ENCODE assay signal across 11 mouse cellular contexts in the genomic region with DNA sequence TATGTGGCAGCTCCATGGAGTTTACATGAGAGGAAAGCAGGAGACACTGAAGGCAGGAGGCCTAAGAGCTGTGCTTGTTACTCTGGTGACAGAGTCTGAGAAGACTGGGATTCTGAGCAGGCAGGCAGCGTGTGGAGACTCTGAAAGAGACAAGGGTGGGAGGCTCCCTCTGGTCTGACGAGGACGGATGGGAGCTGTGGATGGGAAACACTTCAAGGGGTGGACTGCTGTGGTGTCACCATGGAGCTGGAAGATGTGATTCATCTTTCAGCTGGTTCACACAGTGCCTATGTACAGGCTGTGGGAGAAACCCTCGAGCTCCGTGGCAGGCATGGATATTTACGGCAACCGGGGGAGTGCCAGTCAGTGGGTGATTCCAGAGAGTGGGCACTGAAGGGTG. TPM values are rescaled to one million over a fixed set of nuclear protein-coding genes. Genes with fewer than 3 reads are reported as not detected.
DNase-seq lines count a peak whose midpoint lies in the region; TF ChIP-seq lines count a peak whose summit lies in the region.
"Had no signal": no experiment of that assay in that cellular context is flagged by ENCODE, and none has a peak within 500 bp of the region (broad histone marks: within the 10 kb centered on the region; RNA-seq: fewer than 3 reads in every experiment).

No protein-coding gene starts in this region.

- no peaks in the 10 kb centered on the region for H3K27me3 ChIP-seq in kidney, adult 2 months (replicated peaks; ENCODE audit: control insufficient read depth, insufficient read depth, low read length)
- H3K27me3 ChIP-seq: heart, embryonic 15.5 days had no signal

- intact Hi-C loops in left cerebral cortex, postnatal 25 days (cut with DNase I): loop anchor here (1.0 kb wide), 1 partner anchor 42 kb away; no protein-coding TSS in a partner anchor

- no peak overlapping the region for H3K27ac ChIP-seq in kidney, adult 2 months (ENCODE audit: insufficient read depth, low read depth, low read length)
- H3K27ac ChIP-seq: heart, embryonic 15.5 days had no signal

- TF ChIP-seq POLR2A in kidney, adult 2 months (IDR thresholded peaks at IDR 0.05; ENCODE audit: low read depth, low read length): no peak

- DNase-seq in layer of hippocampus, adult 9-11 months: peak; percentile 29
- no peak for DNase-seq in layer of hippocampus, adult 11-12 months (ENCODE audit: low spot score)
- peak; percentile 58 to 72 for DNase-seq in frontal cortex, adult 2 months (ENCODE audit: extremely low spot score in 1 of 2, low spot score in 1 of 2)
- peak; percentile 42 to 82 for DNase-seq in left cerebral cortex, postnatal 25 days (ENCODE audit: low spot score in 2 of 2)
- peak; percentile 55 to 69 for DNase-seq in right cerebral cortex, adult 2 months (ENCODE audit: low spot score in 2 of 2)
- no peak for DNase-seq in kidney, adult 2 months
- no peak for DNase-seq in thymus, postnatal 4 days
- no peak for DNase-seq in kidney, postnatal 25 days
- DNase-seq: kidney, adult 9 months; lung, postnatal 14 days had no signal

- WGBS in kidney, adult 2 months: 74% methylated on average over 7 of the region's 7 CpGs

- no peak overlapping the region for H3K4me3 ChIP-seq in kidney, adult 2 months (ENCODE audit: insufficient read depth, low read depth, low read length)
- H3K4me3 ChIP-seq: heart, embryonic 15.5 days had no signal

- TF ChIP-seq CTCF in kidney, adult 2 months (conservative IDR thresholded peaks at IDR 0.05; ENCODE audit: insufficient read depth, insufficient read length, low read depth, low read length): no peak

- no peaks in the 10 kb centered on the region; the same call in none of the 2 replicates for H3K36me3 ChIP-seq in kidney, adult 2 months (ENCODE audit: control insufficient read depth, insufficient read depth, low read length)
- H3K36me3 ChIP-seq: heart, embryonic 15.5 days had no signal

- no peaks in the 10 kb centered on the region for H3K4me1 ChIP-seq in kidney, adult 2 months (ENCODE audit: control insufficient read depth, insufficient read depth, low read length)
- H3K4me1 ChIP-seq: heart, embryonic 15.5 days had no signal

RNA-seq across cellular contexts. Expression of a gene that starts 30.9 kb away (rescaled TPM):
- 24.0 and 24.8 TPM in 2 replicates for polyA plus RNA-seq in frontal cortex, adult 2 months (2012; rRNA removed)
- total RNA-seq in left cerebral cortex, postnatal 25 days (2021): 10 to 100 TPM; 25.0 to 25.8 TPM
- polyA plus RNA-seq in kidney, adult 2 months (2012; rRNA removed): 7.7 and 8.5 TPM in 2 replicates

Comparison
In these comparisons a context has a peak if more than half of its experiments do, and no peak if none do; other contexts are left out.
1. DNase-seq: peak in layer of hippocampus, adult 9-11 months (single experiment), frontal cortex, adult 2 months (2 of 2), left cerebral cortex, postnatal 25 days (2 of 2) and right cerebral cortex, adult 2 months (2 of 2); none in layer of hippocampus, adult 11-12 months (single experiment), kidney, adult 2 months (single experiment), thymus, postnatal 4 days (single experiment) and kidney, postnatal 25 days (0 of 2).